Mouse (Mus musculus) ES-Bruce4 (cell line): Measurements from ENCODE around the gene Rnf135.

Experiments used
- CTCF ChIP-seq: IDR thresholded peaks from one replicate; pipeline ENCODE4 v1.8.1; 2011; ENCODE audit warnings: low read depth, low read length
- EP300 ChIP-seq: IDR thresholded peaks from 2 replicates; pipeline ENCODE4 v1.6.1; 2011; ENCODE audit warnings: low read depth, low read length; ENCODE audit not compliant: insufficient read depth
- POLR2A ChIP-seq: IDR thresholded peaks from one replicate; pipeline ENCODE4 v1.8.1; 2011; ENCODE audit warnings: low read length; ENCODE audit not compliant: insufficient read depth

DNA sequence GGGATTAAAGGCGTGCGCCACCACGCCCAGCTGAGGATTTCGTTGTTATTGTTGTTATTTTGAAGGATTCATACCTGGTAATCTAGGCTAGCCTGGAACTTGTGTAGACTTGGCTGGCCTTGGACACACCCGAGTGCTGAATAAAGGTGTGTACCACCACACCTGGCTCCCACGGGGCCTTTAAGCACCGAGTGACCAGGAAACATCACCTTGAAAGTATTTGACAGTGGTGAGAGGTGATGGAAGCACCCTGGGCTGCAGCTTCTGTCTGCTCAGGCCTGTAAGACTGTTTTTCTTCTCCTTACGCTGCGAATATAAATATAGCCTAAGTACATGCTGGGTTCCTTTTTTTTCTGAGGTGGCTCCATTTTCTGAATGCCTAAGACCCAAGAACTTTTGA lies 15.5 kb upstream of the Rnf135 start:
- TF ChIP-seq CTCF (no peak), POLR2A (no peak), EP300 (no peak)
